Mouse (Mus musculus): ENCODE measurements around the gene 1700019N19Rik. TPM values are rescaled to one million over a fixed set of nuclear protein-coding genes. Genes with fewer than 3 reads are reported as not detected.

The 1700019N19Rik gene
- polyA plus RNA-seq (2012; rRNA removed) = not detected in 2 replicates

GRCm38 (mm10) chr19:58794284-58794683 is at the start of gene 1700019N19Rik:
1700019N19Rik (minus strand) TSS chr19:58794461.
- Histone ChIP-seq H3K4me1 (ENCODE audit: control insufficient read depth, insufficient read depth, insufficient read length, low read length) (no peaks in the 10 kb centered on the region), H3K4me3 (ENCODE audit: low read depth, low read length) (no peak within 1 kb of the TSS), H3K36me3 (ENCODE audit: control insufficient read depth, insufficient read depth, low read length) (no peaks in the 10 kb centered on the region), H3K27me3 (ENCODE audit: control insufficient read depth, insufficient read depth, low read length) (no peaks in the 10 kb centered on the region), H3K27ac (ENCODE audit: insufficient read depth, low read depth, low read length) (no peak within 1 kb of the TSS)
- no peak for TF ChIP-seq POLR2A (IDR thresholded peaks at IDR 0.05; ENCODE audit: low read depth, low read length)
- TF ChIP-seq CTCF (IDR thresholded peaks at IDR 0.05; ENCODE audit: extremely low read depth, insufficient read length, insufficient replicate concordance, low read depth, low read length) = no peak
- WGBS = 29% methylated on average over 10 of the region's 10 CpGs

GRCm38 (mm10) chr19:58843606-58844005 is 49.3 kb upstream of the 1700019N19Rik start:
- Histone ChIP-seq H3K36me3 (ENCODE audit: control insufficient read depth, insufficient read depth, low read length) (no peaks in the 10 kb centered on the region), H3K27ac (ENCODE audit: insufficient read depth, low read depth, low read length) (no peak overlapping the region), H3K27me3 (ENCODE audit: control insufficient read depth, insufficient read depth, low read length) (no peaks in the 10 kb centered on the region), H3K4me1 (ENCODE audit: control insufficient read depth, insufficient read depth, insufficient read length, low read length) (no peaks in the 10 kb centered on the region), H3K4me3 (ENCODE audit: low read depth, low read length) (no peak overlapping the region)
- 86% methylated on average over 3 of the region's 3 CpGs for WGBS
- TF ChIP-seq POLR2A (IDR thresholded peaks at IDR 0.05; ENCODE audit: low read depth, low read length) = no peak
- TF ChIP-seq CTCF (IDR thresholded peaks at IDR 0.05; ENCODE audit: extremely low read depth, insufficient read length, insufficient replicate concordance, low read depth, low read length) = no peak

GRCm38 (mm10) chr19:58840721-58841271 is 46.5 kb upstream of the 1700019N19Rik start:
- TF ChIP-seq CTCF (IDR thresholded peaks at IDR 0.05; ENCODE audit: extremely low read depth, insufficient read length, insufficient replicate concordance, low read depth, low read length) = no peak
- no peak for TF ChIP-seq POLR2A (IDR thresholded peaks at IDR 0.05; ENCODE audit: low read depth, low read length)
- Histone ChIP-seq H3K4me1 (ENCODE audit: control insufficient read depth, insufficient read depth, insufficient read length, low read length) (no peaks in the 10 kb centered on the region; the same call in 1 of the 2 replicates), H3K4me3 (ENCODE audit: low read depth, low read length) (no peak overlapping the region), H3K27me3 (ENCODE audit: control insufficient read depth, insufficient read depth, low read length) (no peaks in the 10 kb centered on the region), H3K36me3 (ENCODE audit: control insufficient read depth, insufficient read depth, low read length) (no peaks in the 10 kb centered on the region), H3K27ac (ENCODE audit: insufficient read depth, low read depth, low read length) (no peak overlapping the region)
- WGBS = 81% methylated on average over 5 of the region's 5 CpGs

- H3K27ac ChIP-seq (ENCODE audit: insufficient read depth, low read depth, low read length) = no peak overlapping the region
- no peak overlapping the region for H3K4me3 ChIP-seq (ENCODE audit: low read depth, low read length)
- H3K36me3 ChIP-seq (ENCODE audit: control insufficient read depth, insufficient read depth, low read length) = no peaks in the 10 kb centered on the region
- no peaks in the 10 kb centered on the region for H3K27me3 ChIP-seq (ENCODE audit: control insufficient read depth, insufficient read depth, low read length)
- no peaks in the 10 kb centered on the region; the same call in 1 of the 2 replicates for H3K4me1 ChIP-seq (ENCODE audit: control insufficient read depth, insufficient read depth, insufficient read length, low read length)
- no peak for TF ChIP-seq POLR2A (IDR thresholded peaks at IDR 0.05; ENCODE audit: low read depth, low read length)
- no peak for TF ChIP-seq CTCF (IDR thresholded peaks at IDR 0.05; ENCODE audit: extremely low read depth, insufficient read length, insufficient replicate concordance, low read depth, low read length)
- 68% methylated on average over 4 of the region's 4 CpGs for WGBS
Observed at GRCm38 (mm10) chr19:58839806-58840205, 45.5 kb upstream of the 1700019N19Rik start.

GRCm38 (mm10) chr19:58839345-58839744 is 45.1 kb upstream of the 1700019N19Rik start:
- Histone ChIP-seq H3K4me1 (ENCODE audit: control insufficient read depth, insufficient read depth, insufficient read length, low read length) (no peaks in the 10 kb centered on the region; the same call in 1 of the 2 replicates), H3K27ac (ENCODE audit: insufficient read depth, low read depth, low read length) (no peak overlapping the region), H3K27me3 (ENCODE audit: control insufficient read depth, insufficient read depth, low read length) (no peaks in the 10 kb centered on the region), H3K36me3 (ENCODE audit: control insufficient read depth, insufficient read depth, low read length) (no peaks in the 10 kb centered on the region), H3K4me3 (ENCODE audit: low read depth, low read length) (no peak overlapping the region)
- WGBS = 82% methylated on average over 3 of the region's 3 CpGs
- TF ChIP-seq CTCF (IDR thresholded peaks at IDR 0.05; ENCODE audit: extremely low read depth, insufficient read length, insufficient replicate concordance, low read depth, low read length) = no peak
- no peak for TF ChIP-seq POLR2A (IDR thresholded peaks at IDR 0.05; ENCODE audit: low read depth, low read length)

GRCm38 (mm10) chr19:58838706-58839105 is 44.4 kb upstream of the 1700019N19Rik start:
- WGBS = 72% methylated on average over 9 of the region's 9 CpGs
- Histone ChIP-seq H3K36me3 (ENCODE audit: control insufficient read depth, insufficient read depth, low read length) (no peaks in the 10 kb centered on the region), H3K4me1 (ENCODE audit: control insufficient read depth, insufficient read depth, insufficient read length, low read length) (no peaks in the 10 kb centered on the region; the same call in 1 of the 2 replicates), H3K4me3 (ENCODE audit: low read depth, low read length) (no peak overlapping the region), H3K27ac (ENCODE audit: insufficient read depth, low read depth, low read length) (no peak overlapping the region), H3K27me3 (ENCODE audit: control insufficient read depth, insufficient read depth, low read length) (no peaks in the 10 kb centered on the region)
- TF ChIP-seq POLR2A (IDR thresholded peaks at IDR 0.05; ENCODE audit: low read depth, low read length) (no peak), CTCF (IDR thresholded peaks at IDR 0.05; ENCODE audit: extremely low read depth, insufficient read length, insufficient replicate concordance, low read depth, low read length) (no peak)

GRCm38 (mm10) chr19:58833639-58834180 is 39.4 kb upstream of the 1700019N19Rik start:
- Histone ChIP-seq H3K27me3 (ENCODE audit: control insufficient read depth, insufficient read depth, low read length) (no peaks in the 10 kb centered on the region), H3K4me3 (ENCODE audit: low read depth, low read length) (no peak overlapping the region), H3K36me3 (ENCODE audit: control insufficient read depth, insufficient read depth, low read length) (no peaks in the 10 kb centered on the region), H3K27ac (ENCODE audit: insufficient read depth, low read depth, low read length) (no peak overlapping the region), H3K4me1 (ENCODE audit: control insufficient read depth, insufficient read depth, insufficient read length, low read length) (no peaks in the 10 kb centered on the region; the same call in 1 of the 2 replicates)
- TF ChIP-seq POLR2A (IDR thresholded peaks at IDR 0.05; ENCODE audit: low read depth, low read length) = no peak
- TF ChIP-seq CTCF (IDR thresholded peaks at IDR 0.05; ENCODE audit: extremely low read depth, insufficient read length, insufficient replicate concordance, low read depth, low read length) = no peak
- 66% methylated on average over 13 of the region's 13 CpGs for whole genome bisulfite sequencing
